In the genomic region with DNA sequence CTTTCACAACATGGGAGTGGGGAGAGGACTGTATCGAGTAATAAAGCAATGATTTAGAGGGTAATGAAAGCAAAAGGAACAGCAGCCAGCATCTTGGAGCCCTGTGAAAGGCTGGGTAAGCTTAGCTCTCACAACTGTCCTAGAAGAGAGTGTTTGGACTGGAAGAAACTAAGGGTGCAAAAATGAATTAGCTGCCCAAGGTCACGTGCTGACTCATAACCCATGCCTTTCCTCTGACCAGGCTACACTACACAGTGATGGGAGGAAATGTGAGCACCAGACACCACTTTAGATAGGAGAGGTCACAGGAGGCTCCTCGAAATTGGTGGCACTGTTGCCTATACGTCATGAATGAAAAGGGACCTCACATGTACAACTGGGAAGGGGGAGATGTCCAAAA, we compare ENCODE assay signal across 7 mouse cellular contexts.
"Had no signal": no experiment of that assay in that cellular context is flagged by ENCODE, and none has a peak within 500 bp of the region (broad histone marks: within the 10 kb centered on the region; RNA-seq: fewer than 3 reads in every experiment).

No protein-coding gene starts in this region.

- ATAC-seq: midbrain, embryonic 15.5 days had no signal

- DNase-seq: kidney, postnatal 36 days; lung, embryonic 14.5 days; lung, postnatal 10 days; lung, postnatal 4 days; right cerebral cortex, postnatal 14 days; thymus, postnatal 36 days had no signal
